Mouse (Mus musculus): ENCODE results near the gene Pgpep1. TPM values are rescaled to one million over a fixed set of nuclear protein-coding genes. Genes with fewer than 3 reads are reported as not detected.

The Pgpep1 gene
- polyA plus RNA-seq, 1 experiment: 18.2 TPM

- H3K27me3 ChIP-seq (ENCODE audit: control insufficient read depth, insufficient read depth, low read length): no peaks in the 10 kb centered on the region
- DNase-seq (ENCODE audit: low read depth in 1 of 2, low spot score in 2 of 2): no peak
- H3K4me1 ChIP-seq (ENCODE audit: control insufficient read depth, insufficient read depth, insufficient read length): peaks cover 33% of the 10 kb centered on the region; the same call in 1 of the 2 replicates
- WGBS: 80% methylated on average over 3 of the region's 3 CpGs
- peak overlapping the region; percentile 99 for H3K27ac ChIP-seq (ENCODE audit: insufficient read depth, low read length)
- TF ChIP-seq POLR2A (IDR thresholded peaks at IDR 0.05; ENCODE audit: low read depth, low read length) (no peak), CTCF (IDR thresholded peaks at IDR 0.05; ENCODE audit: extremely low read depth, insufficient read depth, insufficient read length, insufficient replicate concordance) (no peak)
- H3K36me3 ChIP-seq (ENCODE audit: control insufficient read depth, insufficient read depth, low read length): peaks cover 12% of the 10 kb centered on the region
- H3K4me3 ChIP-seq (ENCODE audit: extremely low read depth, insufficient read depth, insufficient read length): peak overlapping the region; percentile 73; the same call in 1 of the 2 replicates
These were observed 13.9 kb upstream of the Pgpep1 start for GRCm38 (mm10) chr8:70674109-70674508.

DNA sequence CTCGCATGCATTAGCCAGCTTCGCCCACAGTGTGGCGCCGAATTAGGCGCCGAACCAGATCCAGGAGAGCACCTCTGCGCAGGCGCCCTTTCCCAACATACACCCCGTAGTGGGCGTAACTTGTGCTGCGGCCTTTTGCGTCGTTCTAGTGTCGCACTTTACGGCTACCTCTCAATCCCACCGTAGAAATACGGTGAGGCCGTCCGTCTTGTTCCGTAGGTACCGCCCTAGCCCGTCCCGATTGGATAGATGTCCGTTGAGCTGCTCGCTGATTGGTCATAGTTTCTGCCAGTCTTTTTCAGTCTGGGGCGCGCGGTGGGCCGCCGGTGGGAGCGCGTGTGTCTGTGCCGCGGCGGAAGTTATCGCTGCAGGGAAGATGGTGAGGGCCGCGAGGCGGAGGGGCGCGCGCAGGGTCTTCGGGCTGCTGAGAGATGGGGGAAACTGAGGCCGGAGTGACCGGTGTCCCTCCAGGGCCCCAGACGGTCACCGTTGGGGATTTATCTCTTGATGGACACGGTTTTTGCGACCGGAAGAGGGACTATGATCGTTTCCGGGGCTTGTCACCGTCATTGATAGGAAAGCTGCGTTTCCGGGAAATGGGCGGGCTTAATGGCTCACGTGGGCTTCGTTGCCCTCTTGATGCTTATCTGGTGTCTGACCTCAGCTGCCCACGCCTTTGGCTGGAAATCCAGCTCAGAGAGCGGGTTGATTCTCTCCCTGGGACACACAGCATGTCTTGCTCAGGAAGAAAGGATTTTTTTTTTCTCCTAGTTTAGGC lies 13.1 kb upstream of the Pgpep1 start, which contains the start of gene Lsm4:
TSS of gene Lsm4 (plus strand) at position 170 of the 778 bp plus-strand sequence.
- WGBS: under 1% methylated on average over 60 of the region's 60 CpGs
- Histone ChIP-seq H3K4me3 (ENCODE audit: extremely low read depth, insufficient read depth, insufficient read length) (peak within 1 kb of the TSS; percentile 73), H3K36me3 (ENCODE audit: control insufficient read depth, insufficient read depth, low read length) (peaks cover 6% of the 10 kb centered on the region), H3K27ac (ENCODE audit: insufficient read depth, low read length) (peak within 1 kb of the TSS; percentile 99), H3K27me3 (ENCODE audit: control insufficient read depth, insufficient read depth, low read length) (no peaks in the 10 kb centered on the region), H3K4me1 (ENCODE audit: control insufficient read depth, insufficient read depth, insufficient read length) (peaks cover 33% of the 10 kb centered on the region; the same call in 1 of the 2 replicates)
- DNase-seq (ENCODE audit: low read depth in 1 of 2, low spot score in 2 of 2): peak; percentile 95 to 99
- TF ChIP-seq CTCF (IDR thresholded peaks at IDR 0.05; ENCODE audit: extremely low read depth, insufficient read depth, insufficient read length, insufficient replicate concordance): peak; percentile 92
- peak; percentile 31 for TF ChIP-seq POLR2A (IDR thresholded peaks at IDR 0.05; ENCODE audit: low read depth, low read length)

DNA sequence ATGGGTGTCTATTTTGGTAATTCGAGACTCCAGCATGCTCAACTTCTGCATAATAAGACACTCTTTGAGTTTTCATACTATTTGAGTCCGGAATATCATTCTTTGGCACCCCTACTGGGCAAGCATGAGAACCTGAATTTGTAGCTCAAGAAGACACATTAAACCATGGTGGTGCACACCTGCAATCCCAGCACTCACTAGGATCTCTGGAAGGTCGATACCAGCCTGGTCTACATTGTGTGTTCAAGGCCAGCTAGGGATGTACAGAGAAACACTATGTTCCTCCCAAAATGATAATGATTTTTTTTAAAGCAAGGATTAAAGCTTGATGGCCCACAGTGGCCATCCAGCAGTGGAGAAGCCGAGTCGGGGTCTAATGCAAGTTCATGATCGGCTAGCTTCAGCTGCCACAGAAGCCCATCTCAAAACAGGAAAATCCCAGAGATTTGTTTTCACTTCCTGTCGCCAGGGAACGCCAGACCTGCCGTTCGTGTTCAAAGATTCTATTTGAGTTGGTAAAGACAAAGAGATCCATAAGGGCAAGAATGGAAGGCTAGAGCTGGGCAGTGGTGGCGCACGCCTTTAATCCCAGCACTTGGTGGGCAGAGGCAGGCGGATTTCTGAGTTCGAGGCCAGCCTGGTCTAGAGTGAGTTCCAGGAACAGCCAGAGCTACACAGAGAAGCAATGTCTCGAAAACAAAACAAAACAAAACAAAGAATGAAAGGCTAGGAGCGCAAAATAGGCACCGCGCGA lies 12.3 kb upstream of the Pgpep1 start:
- TF ChIP-seq CTCF (IDR thresholded peaks at IDR 0.05; ENCODE audit: extremely low read depth, insufficient read depth, insufficient read length, insufficient replicate concordance) (no peak), POLR2A (IDR thresholded peaks at IDR 0.05; ENCODE audit: low read depth, low read length) (no peak)
- Histone ChIP-seq H3K27me3 (ENCODE audit: control insufficient read depth, insufficient read depth, low read length) (no peaks in the 10 kb centered on the region), H3K27ac (ENCODE audit: insufficient read depth, low read length) (peak overlapping the region; percentile 67), H3K4me1 (ENCODE audit: control insufficient read depth, insufficient read depth, insufficient read length) (peaks cover 29% of the 10 kb centered on the region; the same call in 1 of the 2 replicates), H3K36me3 (ENCODE audit: control insufficient read depth, insufficient read depth, low read length) (no peaks in the 10 kb centered on the region), H3K4me3 (ENCODE audit: extremely low read depth, insufficient read depth, insufficient read length) (peak overlapping the region; percentile 20)
- no peak for DNase-seq (ENCODE audit: low read depth in 1 of 2, low spot score in 2 of 2)
- WGBS: 36% methylated on average over 19 of the region's 19 CpGs

- no peak overlapping the region for H3K27ac ChIP-seq (ENCODE audit: insufficient read depth, low read length)
- DNase-seq (ENCODE audit: low read depth in 1 of 2, low spot score in 2 of 2): no peak
- H3K4me1 ChIP-seq (ENCODE audit: control insufficient read depth, insufficient read depth, insufficient read length): peaks cover 26% of the 10 kb centered on the region; the same call in 1 of the 2 replicates
- H3K27me3 ChIP-seq (ENCODE audit: control insufficient read depth, insufficient read depth, low read length): no peaks in the 10 kb centered on the region
- no peaks in the 10 kb centered on the region for H3K36me3 ChIP-seq (ENCODE audit: control insufficient read depth, insufficient read depth, low read length)
- no peak overlapping the region for H3K4me3 ChIP-seq (ENCODE audit: extremely low read depth, insufficient read depth, insufficient read length)
- WGBS: 83% methylated on average over 10 of the region's 10 CpGs
- TF ChIP-seq CTCF (IDR thresholded peaks at IDR 0.05; ENCODE audit: extremely low read depth, insufficient read depth, insufficient read length, insufficient replicate concordance) (no peak), POLR2A (IDR thresholded peaks at IDR 0.05; ENCODE audit: low read depth, low read length) (no peak)
These were observed 11.6 kb upstream of the Pgpep1 start for GRCm38 (mm10) chr8:70671615-70672324.

DNA sequence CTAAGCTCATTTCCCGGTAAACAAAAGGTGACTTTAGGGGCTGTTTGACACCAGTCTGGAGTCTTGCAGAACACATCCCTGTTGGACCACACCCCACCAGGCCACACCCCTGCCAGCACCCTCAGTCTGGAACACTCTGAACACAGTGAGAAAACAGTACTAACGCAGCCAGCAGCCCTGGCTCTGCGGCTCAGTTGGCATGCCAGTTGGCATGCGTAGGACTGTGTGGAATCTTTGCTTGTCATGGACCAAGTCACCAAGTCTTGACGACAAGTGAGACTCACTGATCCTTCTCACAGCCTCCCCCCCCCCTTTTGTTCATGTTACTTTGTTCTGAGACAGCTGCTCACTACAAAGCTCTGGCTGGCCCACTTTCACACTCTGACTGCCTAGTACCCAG lies 6.9 kb upstream of the Pgpep1 start:
- Histone ChIP-seq H3K27me3 (ENCODE audit: control insufficient read depth, insufficient read depth, low read length) (no peaks in the 10 kb centered on the region), H3K4me1 (ENCODE audit: control insufficient read depth, insufficient read depth, insufficient read length) (peaks cover 3% of the 10 kb centered on the region; the same call in 1 of the 2 replicates), H3K27ac (ENCODE audit: insufficient read depth, low read length) (no peak overlapping the region), H3K36me3 (ENCODE audit: control insufficient read depth, insufficient read depth, low read length) (no peaks in the 10 kb centered on the region), H3K4me3 (ENCODE audit: extremely low read depth, insufficient read depth, insufficient read length) (no peak overlapping the region)
- DNase-seq (ENCODE audit: low read depth in 1 of 2, low spot score in 2 of 2): no peak
- TF ChIP-seq POLR2A (IDR thresholded peaks at IDR 0.05; ENCODE audit: low read depth, low read length): no peak
- no peak for TF ChIP-seq CTCF (IDR thresholded peaks at IDR 0.05; ENCODE audit: extremely low read depth, insufficient read depth, insufficient read length, insufficient replicate concordance)
- 72% methylated on average over 5 of the region's 5 CpGs for WGBS

GRCm38 (mm10) chr8:70665599-70665998 lies 5.4 kb upstream of the Pgpep1 start:
- Histone ChIP-seq H3K36me3 (ENCODE audit: control insufficient read depth, insufficient read depth, low read length) (no peaks in the 10 kb centered on the region), H3K27me3 (ENCODE audit: control insufficient read depth, insufficient read depth, low read length) (no peaks in the 10 kb centered on the region), H3K4me3 (ENCODE audit: extremely low read depth, insufficient read depth, insufficient read length) (no peak overlapping the region), H3K4me1 (ENCODE audit: control insufficient read depth, insufficient read depth, insufficient read length) (peaks cover 3% of the 10 kb centered on the region; the same call in 1 of the 2 replicates), H3K27ac (ENCODE audit: insufficient read depth, low read length) (no peak overlapping the region)
- 80% methylated on average over 2 of the region's 2 CpGs for WGBS
- no peak for TF ChIP-seq POLR2A (IDR thresholded peaks at IDR 0.05; ENCODE audit: low read depth, low read length)
- TF ChIP-seq CTCF (IDR thresholded peaks at IDR 0.05; ENCODE audit: extremely low read depth, insufficient read depth, insufficient read length, insufficient replicate concordance): no peak
- DNase-seq (ENCODE audit: low read depth in 1 of 2, low spot score in 2 of 2): no peak
